ENCODE assay signal across 31 mouse cellular contexts in the genomic region with DNA sequence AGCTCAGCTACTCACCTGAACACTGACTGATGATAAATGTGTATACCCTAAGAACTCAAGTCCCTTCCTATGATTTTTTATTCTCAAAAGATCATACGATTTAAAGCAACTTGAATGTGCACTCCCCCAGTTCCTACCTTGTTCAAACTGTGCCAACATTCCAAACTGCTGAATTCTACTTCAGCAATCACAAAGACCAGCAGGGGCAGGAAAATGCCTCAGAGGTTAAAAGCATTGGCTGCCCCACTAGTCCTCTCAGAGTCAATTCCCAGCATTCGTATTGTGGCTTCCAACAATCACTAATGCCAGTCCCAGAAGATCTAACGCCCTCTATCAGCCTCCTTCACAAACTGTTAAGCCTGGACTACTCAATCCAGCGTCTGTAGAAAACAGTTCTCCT. TPM values are rescaled to one million over a fixed set of nuclear protein-coding genes. Genes with fewer than 3 reads are reported as not detected.
DNase-seq lines count a peak whose midpoint lies in the region; ATAC-seq and TF ChIP-seq lines count a peak whose summit lies in the region.
"Had no signal": no experiment of that assay in that cellular context is flagged by ENCODE, and none has a peak within 500 bp of the region (broad histone marks: within the 10 kb centered on the region; RNA-seq: fewer than 3 reads in every experiment).

No protein-coding gene starts in this region.

- TF ChIP-seq EP300 in heart, adult 2 months (IDR thresholded peaks at IDR 0.05; ENCODE audit: insufficient read depth, low read depth, low read length): no peak
- no peak for TF ChIP-seq EP300 in lung, postnatal 0 days (IDR thresholded peaks at IDR 0.05)
- TF ChIP-seq EP300 in stomach, postnatal 0 days (optimal IDR thresholded peaks at IDR 0.05): no peak

- intact Hi-C loops in heart, adult 2 months (cut with DNase I): loop anchor here (5.0 kb wide), 1 partner anchor 34 kb away; no protein-coding TSS in a partner anchor

- no peak overlapping the region for H3K9ac ChIP-seq in heart, adult 2 months (ENCODE audit: low read depth, low read length)
- peak overlapping the region; percentile 25; the same call in 1 of the 2 replicates for H3K9ac ChIP-seq in heart, embryonic 16.5 days (ENCODE audit: low read length)
- H3K9ac ChIP-seq in lung, postnatal 0 days (replicated peaks; ENCODE audit: low read depth): no peak overlapping the region
- H3K9ac ChIP-seq in stomach, postnatal 0 days (ENCODE audit: low read length): no peak overlapping the region
- H3K9ac ChIP-seq: embryonic facial prominence, embryonic 13.5 days; forebrain, embryonic 13.5 days; hindbrain, embryonic 15.5 days had no signal

- no peak overlapping the region for H3K4me3 ChIP-seq in heart, adult 2 months
- H3K4me3 ChIP-seq in heart, embryonic 16.5 days (ENCODE audit: low read length): no peak overlapping the region
- no peak overlapping the region for H3K4me3 ChIP-seq in lung, postnatal 0 days (ENCODE audit: low read depth, low read length)
- H3K4me3 ChIP-seq in stomach, postnatal 0 days (ENCODE audit: low read depth, low read length): no peak overlapping the region
- H3K4me3 ChIP-seq: embryonic facial prominence, embryonic 10.5 days; embryonic facial prominence, embryonic 13.5 days; forebrain, embryonic 10.5 days; forebrain, embryonic 13.5 days; hindbrain, embryonic 10.5 days; hindbrain, embryonic 15.5 days had no signal

- H3K27ac ChIP-seq in heart, adult 2 months: no peak overlapping the region
- H3K27ac ChIP-seq in heart, embryonic 16.5 days (ENCODE audit: low read length): peak overlapping the region; percentile 26
- no peak overlapping the region for H3K27ac ChIP-seq in lung, postnatal 0 days (ENCODE audit: low read length)
- H3K27ac ChIP-seq in stomach, postnatal 0 days (replicated peaks): peak overlapping the region; percentile 24; the same call in 1 of the 2 replicates
- H3K27ac ChIP-seq: embryonic facial prominence, embryonic 10.5 days; embryonic facial prominence, embryonic 13.5 days; forebrain, embryonic 10.5 days; forebrain, embryonic 13.5 days; hindbrain, embryonic 10.5 days; hindbrain, embryonic 15.5 days had no signal

- H3K9me3 ChIP-seq in heart, embryonic 16.5 days (replicated peaks; ENCODE audit: control insufficient read depth, low read length): no peaks in the 10 kb centered on the region
- no peaks in the 10 kb centered on the region for H3K9me3 ChIP-seq in lung, postnatal 0 days (ENCODE audit: low read length)
- H3K9me3 ChIP-seq in stomach, postnatal 0 days (ENCODE audit: control insufficient read depth, low read length): no peaks in the 10 kb centered on the region
- H3K9me3 ChIP-seq: embryonic facial prominence, embryonic 10.5 days; embryonic facial prominence, embryonic 13.5 days; forebrain, embryonic 10.5 days; forebrain, embryonic 13.5 days; G1E; hindbrain, embryonic 10.5 days; hindbrain, embryonic 15.5 days had no signal

- peak; percentile 67 for DNase-seq in heart, adult 11 months
- no peak for DNase-seq in heart, adult 2 months
- DNase-seq in heart, adult 18-20 months: no peak
- no peak for DNase-seq in lung, postnatal 0 days (ENCODE audit: low spot score)
- DNase-seq in lung, postnatal 10 days: no peak
- no peak for DNase-seq in stomach, postnatal 0 days (ENCODE audit: low spot score)
- DNase-seq in ovary, adult 18-20 months (ENCODE audit: low spot score): no peak
- DNase-seq: adrenal gland, adult 8-10 months; adrenal gland, postnatal 25 days; B cell, adult 2 months; cerebellum, adult 11-12 months; cerebellum, adult 8-10 months; cerebellum, postnatal 10 days; cerebellum, postnatal 36 days; embryo, embryonic 11 days; gastrocnemius, postnatal 10 days; gastrocnemius, postnatal 36 days; heart, postnatal 36 days; kidney, adult 11 months had no signal

- 23% methylated on average over 4 of the region's 4 CpGs for WGBS in heart, adult 2 months
- 39% methylated on average over 4 of the region's 4 CpGs for WGBS in heart, embryonic 16.5 days
- 59% methylated on average over 4 of the region's 4 CpGs for WGBS in lung, postnatal 0 days
- WGBS in stomach, postnatal 0 days: 52% methylated on average over 4 of the region's 4 CpGs

- peaks cover 21% of the 10 kb centered on the region for H3K4me1 ChIP-seq in heart, adult 2 months (ENCODE audit: control insufficient read depth, insufficient read depth, low read length)
- peaks cover 31% of the 10 kb centered on the region for H3K4me1 ChIP-seq in heart, embryonic 16.5 days (ENCODE audit: control insufficient read depth, insufficient read depth, low read length)
- peaks cover 11% of the 10 kb centered on the region for H3K4me1 ChIP-seq in lung, postnatal 0 days (ENCODE audit: insufficient read depth, low read depth, low read length)
- peaks cover 2% of the 10 kb centered on the region; the same call in 1 of the 2 replicates for H3K4me1 ChIP-seq in stomach, postnatal 0 days (replicated peaks; ENCODE audit: control insufficient read depth, insufficient read depth)

- peaks cover 28% of the 10 kb centered on the region for H3K36me3 ChIP-seq in heart, adult 2 months (ENCODE audit: control insufficient read depth, insufficient read depth, low read length)
- H3K36me3 ChIP-seq in heart, embryonic 16.5 days (ENCODE audit: control insufficient read depth, insufficient read depth): no peaks in the 10 kb centered on the region
- H3K36me3 ChIP-seq in lung, postnatal 0 days (ENCODE audit: insufficient read depth, low read length): no peaks in the 10 kb centered on the region
- no peaks in the 10 kb centered on the region for H3K36me3 ChIP-seq in stomach, postnatal 0 days (ENCODE audit: control insufficient read depth, insufficient read depth, low read length)
- H3K36me3 ChIP-seq: embryonic facial prominence, embryonic 13.5 days; hindbrain, embryonic 15.5 days had no signal

- no peak for TF ChIP-seq CTCF in heart, adult 2 months (IDR thresholded peaks at IDR 0.05)
- 0 out of 2 replicates have a peak, but pooled peaks have one; percentile 17 for TF ChIP-seq CTCF in lung, postnatal 0 days (IDR thresholded peaks at IDR 0.05)
- TF ChIP-seq CTCF in stomach, postnatal 0 days (IDR thresholded peaks at IDR 0.05; ENCODE audit: low read depth): no peak

- H3K27me3 ChIP-seq in heart, adult 2 months (ENCODE audit: control insufficient read depth, insufficient read depth, low read length): no peaks in the 10 kb centered on the region
- H3K27me3 ChIP-seq in heart, embryonic 16.5 days (ENCODE audit: control insufficient read depth, insufficient read depth, low read length): no peaks in the 10 kb centered on the region
- H3K27me3 ChIP-seq in lung, postnatal 0 days (replicated peaks; ENCODE audit: insufficient read depth, low read length): no peaks in the 10 kb centered on the region
- no peaks in the 10 kb centered on the region for H3K27me3 ChIP-seq in stomach, postnatal 0 days (ENCODE audit: control insufficient read depth, insufficient read depth, low read length)
- H3K27me3 ChIP-seq: CH12.LX; embryonic facial prominence, embryonic 13.5 days; forebrain, embryonic 13.5 days; hindbrain, embryonic 15.5 days had no signal

- no peak for TF ChIP-seq POLR2A in heart, adult 2 months (IDR thresholded peaks at IDR 0.05; ENCODE audit: insufficient read depth, low read depth, low read length)

- peaks cover 16% of the 10 kb centered on the region for H3K79me2 ChIP-seq in heart, adult 2 months (replicated peaks; ENCODE audit: control insufficient read depth, insufficient read depth, low read length)

- no peak for ATAC-seq in heart, embryonic 16.5 days (replicated peaks; ENCODE audit: extremely low read depth, insufficient read depth, low FRiP score)
- no peak for ATAC-seq in lung, postnatal 0 days
- ATAC-seq in stomach, postnatal 0 days (ENCODE audit: low FRiP score, low TSS enrichment): no peak
- ATAC-seq: activated CD4-positive, CD25-positive, alpha-beta regulatory T cell, adult 4 months; forebrain, embryonic 13.5 days; forebrain, embryonic 16.5 days had no signal

- no peak overlapping the region for H3K4me2 ChIP-seq in heart, embryonic 16.5 days (ENCODE audit: low read depth, low read length)
- no peak overlapping the region for H3K4me2 ChIP-seq in lung, postnatal 0 days (replicated peaks; ENCODE audit: low read depth, low read length)
- H3K4me2 ChIP-seq in stomach, postnatal 0 days (replicated peaks; ENCODE audit: low read depth): no peak overlapping the region
- H3K4me2 ChIP-seq: embryonic facial prominence, embryonic 13.5 days; forebrain, embryonic 13.5 days; heart, embryonic 11.5 days; hindbrain, embryonic 15.5 days had no signal

RNA-seq across cellular contexts. Expression of gene Ankrd11, which starts 44.1 kb away (rescaled TPM):
- total RNA-seq in heart, adult 2 months (2021): 10 to 100 TPM; 68.0 to 76.3 TPM
- 34.4 and 48.3 TPM in 2 replicates for polyA plus RNA-seq in heart, adult 2 months (2012; rRNA removed)
- 17.6 and 18.5 TPM in 2 replicates for polyA plus RNA-seq in heart, embryonic 16.5 days (2015; fragmentation: Nextera tagmentation; extraction: Ambion mirVana)
- total RNA-seq in heart, adult 18-20 months (2021): 10 to 100 TPM; 67.7 to 72.7 TPM
- polyA plus RNA-seq in lung, postnatal 0 days (2015; fragmentation: Nextera tagmentation; extraction: Ambion mirVana): 46.5 and 60.1 TPM in 2 replicates
- 35.0 and 35.8 TPM in 2 replicates for polyA plus RNA-seq in stomach, postnatal 0 days (2015; fragmentation: Nextera tagmentation; extraction: Ambion mirVana)

Comparison
In these comparisons a context has a peak if more than half of its experiments do, and no peak if none do; other contexts are left out.
1. H3K27ac ChIP-seq: peak in heart, embryonic 16.5 days (single experiment) and stomach, postnatal 0 days (single experiment); none in heart, adult 2 months (single experiment) and lung, postnatal 0 days (single experiment).